Mouse (Mus musculus) forebrain, embryonic 14.5 days (tissue): ENCODE data around the gene Cdkn1b. TPM values are rescaled to one million over a fixed set of nuclear protein-coding genes. Genes with fewer than 3 reads are reported as not detected.
A peak's percentile ranks its signal among the peaks of the same experiment; 100 is the strongest.

Source experiments
- ATAC-seq: fragments of 200-750 bp; cut with Nextera tagmentation; 2 replicates; pipeline ENCODE4 v1.8.0; 2017; ENCODE audit warnings: mild to moderate bottlenecking, moderate library complexity
- DNase-seq: peaks from one replicate; pipeline ENCODE4 v3.0.0-alpha.2; 2015; ENCODE audit warnings: low spot score
- H3K27ac ChIP-seq: fragments of 300-500 bp; sonication (generic); 2 replicates; pipeline ENCODE4 v1.5.1; 2014; ENCODE audit warnings: low read depth, mild to moderate bottlenecking, control low read depth, low read length, moderate library complexity
- H3K27me3 ChIP-seq: fragments of 300-500 bp; sonication (generic); replicated peaks from 2 replicates; pipeline ENCODE4 v1.6.1; 2014; ENCODE audit warnings: low read length, control low read depth, mixed read lengths; ENCODE audit not compliant: control insufficient read depth, insufficient read depth
- H3K36me3 ChIP-seq: fragments of 300-500 bp; sonication (generic); 2 replicates; pipeline ENCODE4 v1.6.1; 2014; ENCODE audit warnings: low read length, control low read depth; ENCODE audit not compliant: control insufficient read depth, insufficient read depth
- H3K4me1 ChIP-seq: fragments of 300-500 bp; sonication (generic); 2 replicates; pipeline ENCODE4 v1.6.1; 2014; ENCODE audit warnings: antibody characterized with exemption, low read length, control low read depth; ENCODE audit not compliant: control insufficient read depth, insufficient read depth
- H3K4me2 ChIP-seq: fragments of 300-500 bp; sonication (generic); 2 replicates; pipeline ENCODE4 v1.6.1; 2014; ENCODE audit warnings: mild to moderate bottlenecking, control low read depth, low read length
- H3K4me3 ChIP-seq: fragments of 300-500 bp; sonication (generic); 2 replicates; pipeline ENCODE4 v1.5.1; 2014; ENCODE audit warnings: low read depth, low read length, control low read depth
- H3K9ac ChIP-seq: fragments of 300-500 bp; sonication (generic); 2 replicates; pipeline ENCODE4 v1.6.1; 2014; ENCODE audit warnings: mild to moderate bottlenecking, low read length, control low read depth, moderate library complexity
- H3K9me3 ChIP-seq: fragments of 300-500 bp; sonication (generic); replicated peaks from 2 replicates; pipeline ENCODE4 v1.6.1; 2016; ENCODE audit warnings: low read length, control low read depth, mixed read lengths; ENCODE audit not compliant: control insufficient read depth
- WGBS: fragments of 180-500 bp; shearing (Covaris S2); extraction: QIAGEN DNeasy Blood & Tissue Kit; methylation state at CpG from one replicate; pipeline ENCODE4 v1.1.7; 2014; 5-methylcytosine and 5-hydroxymethylcytosine counted together
- polyA plus RNA-seq: library from polyadenylated mRNA; unstranded; fragments of >200 nt; fragmentation: Nextera tagmentation; extraction: Ambion mirVana; gene quantifications from 2 replicates; pipeline ENCODE4 v1.2.1, GENCODE M21; 2014

The Cdkn1b gene
- polyA plus RNA-seq, 1 experiment from 2014 or later = 63.3 TPM

GRCm38 (mm10) chr6:134883661-134884060, 36.5 kb upstream of the Cdkn1b start:
- H3K4me2 ChIP-seq = no peak overlapping the region
- WGBS = 85% methylated on average over 4 of the region's 4 CpGs
- H3K27ac ChIP-seq = no peak overlapping the region
- H3K4me3 ChIP-seq = no peak overlapping the region
- DNase-seq (no peak), ATAC-seq (no peak)
- peaks cover 15% of the 10 kb centered on the region; the same call in 1 of the 2 replicates for H3K36me3 ChIP-seq
- no peak overlapping the region for H3K9ac ChIP-seq
- peaks cover 37% of the 10 kb centered on the region for H3K4me1 ChIP-seq
- no peaks in the 10 kb centered on the region for H3K9me3 ChIP-seq
- H3K27me3 ChIP-seq = no peaks in the 10 kb centered on the region

GRCm38 (mm10) chr6:134885515-134885914, 34.7 kb upstream of the Cdkn1b start:
- Histone ChIP-seq H3K4me2 (peak overlapping the region; percentile 52), H3K36me3 (peaks cover 13% of the 10 kb centered on the region; the same call in 1 of the 2 replicates), H3K27me3 (no peaks in the 10 kb centered on the region), H3K9ac (no peak overlapping the region), H3K9me3 (no peaks in the 10 kb centered on the region), H3K4me1 (peaks cover 39% of the 10 kb centered on the region), H3K4me3 (no peak overlapping the region), H3K27ac (no peak overlapping the region)
- WGBS = 97% methylated on average over 2 of the region's 2 CpGs
- ATAC-seq = no peak
- no peak for DNase-seq

GRCm38 (mm10) chr6:134886475-134886874, 33.7 kb upstream of the Cdkn1b start:
- no peak for ATAC-seq
- H3K36me3 ChIP-seq = peaks cover 13% of the 10 kb centered on the region; the same call in 1 of the 2 replicates
- no peaks in the 10 kb centered on the region for H3K9me3 ChIP-seq
- peak overlapping the region; percentile 75 for H3K9ac ChIP-seq
- H3K27ac ChIP-seq = peak overlapping the region; percentile 85; the same call in 1 of the 2 replicates
- DNase-seq = no peak
- peak overlapping the region; percentile 52 for H3K4me2 ChIP-seq
- H3K27me3 ChIP-seq = no peaks in the 10 kb centered on the region
- H3K4me1 ChIP-seq = peaks cover 30% of the 10 kb centered on the region
- H3K4me3 ChIP-seq = peak overlapping the region; percentile 50
- WGBS = 76% methylated on average over 8 of the region's 8 CpGs

GRCm38 (mm10) chr6:134887008-134887407, 33.2 kb upstream of the Cdkn1b start:
- ATAC-seq (0 out of 2 replicates have a peak, but pooled peaks have one; percentile 8), DNase-seq (peak; percentile 45)
- peaks cover 30% of the 10 kb centered on the region for H3K4me1 ChIP-seq
- peak overlapping the region; percentile 50 for H3K4me3 ChIP-seq
- H3K9ac ChIP-seq = peak overlapping the region; percentile 75
- H3K27ac ChIP-seq = peak overlapping the region; percentile 85; the same call in 1 of the 2 replicates
- H3K27me3 ChIP-seq = no peaks in the 10 kb centered on the region
- 8% methylated on average over 5 of the region's 5 CpGs for WGBS
- H3K36me3 ChIP-seq = peaks cover 11% of the 10 kb centered on the region; the same call in 1 of the 2 replicates
- H3K4me2 ChIP-seq = peak overlapping the region; percentile 52
- no peaks in the 10 kb centered on the region for H3K9me3 ChIP-seq

GRCm38 (mm10) chr6:134887711-134888449, 32.3 kb upstream of the Cdkn1b start:
- Histone ChIP-seq H3K4me1 (peaks cover 30% of the 10 kb centered on the region), H3K27me3 (no peaks in the 10 kb centered on the region), H3K4me2 (peak overlapping the region; percentile 52), H3K9me3 (no peaks in the 10 kb centered on the region), H3K4me3 (peak overlapping the region; percentile 50), H3K36me3 (0 out of 2 replicates have a peak, but pooled peaks cover 2% of the 10 kb centered on the region), H3K27ac (peak overlapping the region; percentile 85), H3K9ac (peak overlapping the region; percentile 75)
- ATAC-seq = peak; percentile 93
- WGBS = under 1% methylated on average over 10 of the region's 10 CpGs
- peak; percentile 98 for DNase-seq

GRCm38 (mm10) chr6:134888563-134889017, 31.6 kb upstream of the Cdkn1b start:
- Histone ChIP-seq H3K27ac (peak overlapping the region; percentile 85), H3K4me3 (peak overlapping the region; percentile 50; the same call in 1 of the 2 replicates), H3K4me1 (peaks cover 30% of the 10 kb centered on the region), H3K9ac (peak overlapping the region; percentile 75), H3K27me3 (no peaks in the 10 kb centered on the region), H3K36me3 (no peaks in the 10 kb centered on the region), H3K4me2 (peak overlapping the region; percentile 52), H3K9me3 (no peaks in the 10 kb centered on the region)
- WGBS = under 1% methylated on average over 4 of the region's 4 CpGs
- peak; percentile 82 for DNase-seq
- ATAC-seq = peak; percentile 68

- Histone ChIP-seq H3K9me3 (no peaks in the 10 kb centered on the region), H3K4me3 (no peak overlapping the region), H3K27me3 (no peaks in the 10 kb centered on the region), H3K9ac (no peak overlapping the region), H3K4me1 (peaks cover 27% of the 10 kb centered on the region), H3K4me2 (no peak overlapping the region), H3K36me3 (0 out of 2 replicates have a peak, but pooled peaks cover 3% of the 10 kb centered on the region), H3K27ac (no peak overlapping the region; the same call in 1 of the 2 replicates)
- 79% methylated on average over 1 of the region's 1 CpGs for WGBS
- ATAC-seq = no peak
- DNase-seq = no peak
These were observed 30.4 kb upstream of the Cdkn1b start for GRCm38 (mm10) chr6:134889763-134890162.

GRCm38 (mm10) chr6:134890436-134890835, 29.8 kb upstream of the Cdkn1b start:
- DNase-seq (no peak), ATAC-seq (no peak)
- Histone ChIP-seq H3K36me3 (0 out of 2 replicates have a peak, but pooled peaks cover 3% of the 10 kb centered on the region), H3K4me2 (no peak overlapping the region), H3K4me3 (no peak overlapping the region), H3K9ac (no peak overlapping the region), H3K4me1 (peaks cover 22% of the 10 kb centered on the region), H3K9me3 (no peaks in the 10 kb centered on the region), H3K27me3 (no peaks in the 10 kb centered on the region), H3K27ac (no peak overlapping the region)
- 92% methylated on average over 7 of the region's 7 CpGs for WGBS
